Mouse (Mus musculus): ENCODE data around the gene Rcor1.
"Not testable (repeated sequence)": the region's sequence is repeated elsewhere in the genome, so short reads cannot be mapped to it uniquely, and the experiment has no call there.

The Rcor1 gene

GRCm38 (mm10) chr12:111067816-111068215 lies 28.7 kb downstream of the Rcor1 start:
- DNase-seq (ENCODE audit: low spot score in 2 of 2), result no peak

- DNase-seq (ENCODE audit: low spot score in 2 of 2), result not testable (repeated sequence)
Observed at GRCm38 (mm10) chr12:111069299-111069698, 30.1 kb downstream of the Rcor1 start.

- DNase-seq (ENCODE audit: low spot score in 2 of 2), result no peak
Observed at GRCm38 (mm10) chr12:111071009-111071408, 31.9 kb downstream of the Rcor1 start.

GRCm38 (mm10) chr12:111071477-111072152 lies 32.5 kb downstream of the Rcor1 start:
- DNase-seq (ENCODE audit: low spot score in 2 of 2), result peak in 1 of 2 experiments; percentile 28

GRCm38 (mm10) chr12:111076385-111076965 lies 37.3 kb downstream of the Rcor1 start:
- no peak for DNase-seq (ENCODE audit: low spot score in 2 of 2)

- no peak for DNase-seq (ENCODE audit: low spot score in 2 of 2)
Observed at GRCm38 (mm10) chr12:111085579-111085978, 46.4 kb downstream of the Rcor1 start.

- no peak for DNase-seq (ENCODE audit: low spot score in 2 of 2)
Observed at GRCm38 (mm10) chr12:111087066-111087465, 47.9 kb downstream of the Rcor1 start.

- DNase-seq (ENCODE audit: low spot score in 2 of 2), result peak in 1 of 2 experiments; percentile 93
Observed at GRCm38 (mm10) chr12:111088186-111088585, 49.0 kb downstream of the Rcor1 start.

GRCm38 (mm10) chr12:111088731-111089141 lies 49.6 kb downstream of the Rcor1 start:
- peak in 1 of 2 experiments; percentile 34 for DNase-seq (ENCODE audit: low spot score in 2 of 2)

GRCm38 (mm10) chr12:111089145-111089544 lies 50.0 kb downstream of the Rcor1 start:
- DNase-seq (ENCODE audit: low spot score in 2 of 2), result no peak

GRCm38 (mm10) chr12:111090801-111091200 lies 51.6 kb downstream of the Rcor1 start:
- DNase-seq (ENCODE audit: low spot score in 2 of 2), result no peak

- DNase-seq (ENCODE audit: low spot score in 2 of 2), result no peak
Observed at GRCm38 (mm10) chr12:111091981-111092380, 52.8 kb downstream of the Rcor1 start.

- no peak for DNase-seq (ENCODE audit: low spot score in 2 of 2)
Observed at GRCm38 (mm10) chr12:111094073-111094472, 54.9 kb downstream of the Rcor1 start.

- no peak for DNase-seq (ENCODE audit: low spot score in 2 of 2)
Observed at GRCm38 (mm10) chr12:111095086-111095485, 55.9 kb downstream of the Rcor1 start.

GRCm38 (mm10) chr12:111096249-111096648 lies 57.1 kb downstream of the Rcor1 start:
- no peak for DNase-seq (ENCODE audit: low spot score in 2 of 2)

- DNase-seq (ENCODE audit: low spot score in 2 of 2), result no peak
Observed at GRCm38 (mm10) chr12:111097036-111097435, 57.9 kb downstream of the Rcor1 start.

GRCm38 (mm10) chr12:111111176-111111575 lies 72.0 kb downstream of the Rcor1 start:
- DNase-seq (ENCODE audit: low spot score in 2 of 2), result no peak

- DNase-seq (ENCODE audit: low spot score in 2 of 2), result no peak
Observed at GRCm38 (mm10) chr12:111114593-111114992, 75.4 kb downstream of the Rcor1 start.

GRCm38 (mm10) chr12:111119506-111120085 lies 80.4 kb downstream of the Rcor1 start:
- DNase-seq (ENCODE audit: low spot score in 2 of 2), result no peak

- no peak for DNase-seq (ENCODE audit: low spot score in 2 of 2)
Observed at GRCm38 (mm10) chr12:111120976-111121645, 82.0 kb downstream of the Rcor1 start.

GRCm38 (mm10) chr12:111122332-111122852 lies 83.2 kb downstream of the Rcor1 start:
- no peak for DNase-seq (ENCODE audit: low spot score in 2 of 2)

GRCm38 (mm10) chr12:111124601-111125260 lies 85.6 kb downstream of the Rcor1 start:
- DNase-seq (ENCODE audit: low spot score in 2 of 2), result no peak

All from left cerebral cortex, adult 9 months (tissue).